Mouse (Mus musculus) cerebellum, adult 9-11 months (tissue): ENCODE measurements around the gene Fars2.
A peak's percentile ranks its signal among the peaks of the same experiment; 100 is the strongest.
"Not testable (repeated sequence)": the region's sequence is repeated elsewhere in the genome, so short reads cannot be mapped to it uniquely, and the experiment has no call there.

Source experiments
- DNase-seq: peaks from one replicate; pipeline ENCODE4 v3.0.0; 2022

The Fars2 gene

DNA sequence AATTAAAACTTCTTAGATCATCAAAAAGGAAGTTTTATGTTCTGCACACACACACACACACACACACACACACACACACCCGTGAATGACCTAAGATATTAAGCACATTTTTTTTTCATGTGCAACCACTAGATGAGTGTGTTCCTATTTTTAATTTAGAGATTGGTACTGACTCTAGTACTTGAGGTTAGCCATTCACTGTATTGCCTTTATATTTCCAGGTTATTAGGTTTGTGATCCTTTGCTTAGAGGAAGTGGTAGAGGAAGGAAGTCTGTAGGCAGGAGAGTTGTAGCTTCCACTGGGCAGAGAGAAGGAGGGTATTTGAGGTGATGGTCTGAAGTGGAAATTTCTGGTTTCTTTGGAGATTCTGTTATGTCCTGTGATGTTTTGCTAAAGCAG is 28.4 kb downstream of the Fars2 start:
- no peak for DNase-seq

DNA sequence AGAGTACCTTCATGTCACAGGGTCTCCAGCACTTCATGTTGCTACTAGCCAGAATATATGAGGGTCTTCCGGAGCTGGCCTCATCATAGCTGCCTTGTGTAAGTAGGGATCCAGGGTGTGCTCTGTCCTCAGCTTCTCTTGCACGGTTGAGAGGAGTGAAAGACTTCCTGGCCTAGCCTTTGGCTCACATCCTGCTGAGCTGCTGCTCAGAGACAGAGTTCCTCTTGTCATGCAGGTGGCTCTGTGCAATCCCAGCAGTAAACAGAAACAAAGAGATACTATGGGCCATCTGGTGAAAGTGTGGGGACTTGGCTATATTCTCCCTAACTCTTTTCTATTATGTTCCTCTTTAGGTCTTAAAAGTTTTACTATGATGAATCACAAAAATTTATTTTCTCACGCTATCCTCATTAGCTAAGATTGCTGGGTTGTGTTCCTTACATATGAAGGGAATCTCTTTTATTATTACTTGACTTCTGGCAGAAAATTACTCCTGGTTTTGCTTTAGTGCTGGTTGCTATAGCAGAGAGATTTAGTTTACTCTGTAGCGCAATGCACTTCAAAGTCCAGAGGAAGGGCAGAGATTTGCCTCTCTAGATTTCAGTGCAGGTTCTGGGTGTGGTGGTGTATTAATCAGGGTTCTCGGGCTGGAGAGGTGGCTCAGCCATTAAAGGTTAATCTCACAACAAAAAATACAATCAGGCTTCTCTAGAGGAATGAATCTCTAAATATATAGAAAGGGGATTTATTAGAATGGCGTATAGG is 32.1 kb downstream of the Fars2 start:
- peak; percentile 23 for DNase-seq

DNA sequence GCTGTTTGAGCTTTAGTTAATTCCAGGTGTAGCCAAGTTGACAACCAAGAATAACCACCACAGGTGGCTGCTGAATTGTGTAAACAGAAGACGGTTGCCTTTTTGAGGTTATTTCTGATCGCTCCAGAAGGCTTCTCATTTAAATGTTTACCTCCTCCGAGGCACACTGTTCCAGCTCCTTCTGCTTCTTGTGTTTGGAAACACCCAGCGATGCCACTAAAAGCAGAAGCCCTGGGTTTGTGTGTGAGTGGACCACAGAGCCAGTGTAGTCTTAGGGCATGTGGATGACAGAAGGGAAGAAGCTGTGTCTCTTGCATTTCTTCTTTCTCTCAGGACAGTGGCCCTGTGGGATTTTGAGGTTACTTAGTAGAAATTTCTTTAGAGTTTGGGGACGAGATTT is 33.1 kb downstream of the Fars2 start:
- no peak for DNase-seq

DNA sequence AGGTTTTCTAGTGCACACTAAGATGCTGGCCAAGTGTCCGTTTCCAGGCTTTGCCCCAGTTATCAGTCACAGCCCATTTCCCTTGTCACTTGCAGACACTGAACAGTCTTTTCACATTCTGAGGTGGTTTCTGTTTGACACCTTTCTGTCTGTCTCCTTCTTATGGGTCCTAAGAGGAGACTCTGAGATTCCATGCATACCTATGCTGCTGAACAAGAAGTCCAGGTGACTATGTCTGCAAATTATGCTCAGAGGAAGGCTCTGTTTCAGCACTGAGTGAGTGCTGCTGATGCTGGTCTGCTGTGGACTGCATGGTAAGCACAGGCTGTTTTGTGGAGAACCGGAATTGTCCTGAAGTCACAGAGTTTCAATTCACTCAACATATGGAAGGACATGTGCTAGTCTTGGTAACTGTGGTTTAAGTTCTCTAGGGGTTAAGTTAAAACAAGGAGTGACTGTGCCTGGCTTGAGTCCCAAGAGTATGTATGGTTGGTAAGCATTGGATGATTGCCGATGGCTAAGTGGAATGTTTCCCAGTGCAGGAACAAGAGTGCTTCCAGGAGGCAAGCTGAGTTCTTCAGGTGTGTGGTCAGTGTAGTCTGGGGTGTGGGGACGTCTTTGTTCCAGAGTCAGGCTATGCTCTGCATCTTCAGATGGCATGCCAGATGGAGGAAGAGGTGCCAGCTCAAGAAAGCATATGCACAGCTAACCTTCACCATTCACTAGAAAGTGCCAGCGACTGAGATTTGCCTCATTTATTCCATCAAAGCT is 35.7 kb downstream of the Fars2 start:
- DNase-seq = peak; percentile 68

DNA sequence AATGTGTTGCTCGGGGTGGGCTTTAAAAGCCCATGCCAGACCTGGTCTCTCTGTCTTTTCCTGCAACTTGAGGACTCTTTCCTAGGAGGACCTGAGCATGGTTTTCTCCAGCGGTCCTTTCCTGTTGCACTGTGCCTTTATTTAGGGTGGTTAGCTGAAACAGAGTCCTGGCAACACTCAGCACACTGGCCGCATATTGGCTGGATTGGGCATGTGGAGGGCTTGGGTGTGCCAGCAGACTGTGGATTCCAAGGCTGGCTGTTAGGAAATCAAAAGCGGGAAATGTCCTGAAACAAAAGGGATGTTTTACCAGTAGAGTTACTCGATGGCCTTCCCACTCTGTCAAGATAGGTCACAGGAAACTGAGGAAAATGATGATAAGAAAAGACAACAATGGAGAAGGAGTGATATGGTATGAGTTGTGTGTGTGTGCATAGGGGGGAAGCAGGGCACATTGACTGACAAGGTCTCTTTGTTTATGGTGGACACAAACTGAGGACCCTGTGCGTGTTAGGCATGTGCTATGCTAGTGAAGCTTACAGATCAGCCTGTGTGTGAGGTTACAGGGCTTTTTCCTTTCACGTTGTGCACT is 39.2 kb downstream of the Fars2 start:
- DNase-seq = no peak

DNA sequence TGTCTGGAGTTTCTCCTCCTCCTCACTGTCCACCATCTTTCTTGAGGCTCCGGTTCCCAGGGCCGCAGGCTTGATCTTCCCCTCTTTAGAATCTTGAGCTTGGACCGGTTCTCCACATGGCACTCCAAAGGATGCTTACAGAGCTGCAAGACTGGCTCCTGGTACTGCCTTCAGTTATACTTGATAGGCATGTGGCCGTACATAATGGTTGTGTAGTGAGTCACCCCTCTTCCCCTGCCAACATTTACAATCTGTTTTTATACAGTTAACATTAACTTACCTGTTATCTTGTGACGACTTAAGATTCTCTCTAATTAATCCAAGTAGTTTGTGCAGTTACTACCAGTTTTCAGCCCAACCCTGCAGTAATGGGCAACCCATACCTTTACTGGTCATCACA is 46.2 kb downstream of the Fars2 start:
- DNase-seq = no peak

DNA sequence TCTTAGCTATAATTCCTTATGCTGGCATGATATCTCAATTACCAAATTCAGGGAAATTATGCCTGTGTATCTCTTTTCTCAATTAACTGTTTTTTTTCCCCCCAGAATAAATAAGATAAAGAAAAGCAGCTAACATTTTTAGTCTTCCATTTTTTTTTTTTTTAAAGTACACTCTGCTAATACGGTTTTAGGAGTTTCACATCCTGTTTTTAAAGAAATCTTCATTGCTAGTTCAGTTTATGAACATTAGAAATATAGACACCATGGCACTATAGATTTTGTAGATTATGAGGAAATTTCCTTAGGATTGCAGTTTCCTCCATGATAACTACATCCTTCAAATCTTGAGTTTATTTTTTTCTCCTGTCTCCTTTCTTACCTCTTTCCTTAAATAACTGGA is 46.7 kb downstream of the Fars2 start:
- DNase-seq = no peak

DNA sequence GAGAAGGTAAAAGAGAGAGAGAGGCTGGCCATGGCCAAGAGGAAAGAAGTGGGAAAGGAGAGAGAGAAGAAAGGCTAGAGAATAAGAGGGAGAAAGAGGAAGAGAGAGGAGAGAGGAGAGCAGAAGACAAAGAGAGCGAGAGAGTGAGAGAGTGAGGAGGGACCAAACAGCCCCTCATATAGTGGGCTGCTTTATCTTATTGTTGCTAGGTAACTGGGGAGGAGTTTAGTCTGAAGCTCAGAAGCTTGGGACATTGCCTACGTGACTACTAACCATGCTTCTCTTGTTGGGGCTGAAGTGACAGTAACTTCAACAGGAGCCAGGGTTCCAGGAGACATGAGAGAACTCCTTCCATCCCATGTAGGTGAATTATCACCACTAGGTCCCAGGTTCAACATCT is 55.8 kb downstream of the Fars2 start:
- not testable (repeated sequence) for DNase-seq

DNA sequence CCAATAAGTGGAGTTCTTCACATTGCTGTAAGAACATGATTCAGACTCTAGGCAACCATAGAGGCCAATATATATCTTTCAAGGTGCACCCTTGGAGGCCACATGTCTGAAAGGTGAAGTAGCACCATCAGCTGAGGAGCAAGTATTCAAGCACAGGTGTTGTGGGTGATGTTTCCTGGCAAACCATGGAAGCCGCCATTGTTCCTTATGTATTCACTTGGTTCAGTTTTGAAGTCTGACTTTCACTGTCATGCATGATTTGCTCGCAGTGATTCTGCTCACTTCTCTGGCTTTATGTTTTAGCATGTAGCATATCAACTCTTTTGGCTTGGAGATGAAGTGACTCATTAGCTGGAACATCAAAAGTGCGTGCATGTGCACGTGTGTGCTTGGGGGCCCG is 56.9 kb downstream of the Fars2 start:
- DNase-seq = no peak

DNA sequence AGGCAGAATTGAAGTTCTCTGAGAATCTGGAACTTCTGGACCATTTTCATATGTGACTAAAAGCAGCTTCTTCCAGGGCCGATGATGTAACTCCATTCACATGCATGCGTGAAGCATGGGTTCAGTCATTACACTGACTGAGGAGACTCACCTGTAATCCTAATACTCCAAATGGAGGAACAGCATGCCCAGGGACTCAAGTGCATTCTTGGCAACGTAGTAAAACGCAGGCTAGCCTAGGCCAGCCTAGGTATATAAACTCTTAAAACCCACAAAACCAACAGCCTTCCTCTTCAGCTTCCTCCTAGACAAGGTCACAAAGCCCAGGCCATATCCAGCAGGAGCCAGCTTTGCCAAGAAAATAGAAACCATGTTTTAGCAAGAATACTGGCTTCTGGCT is 57.6 kb downstream of the Fars2 start:
- DNase-seq = no peak

DNA sequence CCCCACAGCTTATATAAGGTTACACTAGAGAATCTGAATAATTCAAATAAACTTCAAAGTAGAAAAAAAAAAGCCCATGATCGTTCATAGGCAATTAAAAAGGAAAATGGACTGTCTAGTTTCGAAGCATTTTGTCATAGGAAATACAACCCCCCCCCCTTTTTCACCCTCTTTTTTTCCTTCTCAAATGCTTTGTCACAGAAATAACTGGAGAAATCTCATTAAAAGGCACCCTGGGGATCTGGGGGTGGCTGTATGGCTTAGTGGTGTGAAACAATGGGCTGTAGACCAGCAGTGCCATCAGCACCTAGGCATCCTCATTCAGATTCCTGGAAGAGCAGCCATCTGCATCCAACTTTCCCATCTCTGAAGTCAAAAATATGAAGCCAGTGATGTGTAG is 64.0 kb downstream of the Fars2 start:
- no peak for DNase-seq

DNA sequence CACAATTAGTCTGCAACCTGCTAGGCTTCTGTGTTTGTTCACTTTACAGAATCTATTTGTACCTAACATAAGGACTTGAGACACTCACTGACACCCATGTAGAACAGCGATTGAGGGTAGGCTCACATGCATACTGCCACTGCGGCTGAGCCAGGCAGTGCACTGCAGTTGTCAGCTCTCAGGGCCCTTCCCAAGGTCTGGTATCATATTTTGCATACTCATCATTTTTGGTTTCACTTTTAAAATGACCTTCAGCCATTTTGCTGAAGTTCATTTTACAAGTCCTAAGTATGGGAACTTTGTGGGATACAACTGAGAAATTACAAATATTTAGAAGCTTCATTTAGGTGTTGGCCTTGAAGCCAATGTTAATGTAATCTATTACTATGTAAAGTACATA is 73.4 kb downstream of the Fars2 start:
- no peak for DNase-seq

DNA sequence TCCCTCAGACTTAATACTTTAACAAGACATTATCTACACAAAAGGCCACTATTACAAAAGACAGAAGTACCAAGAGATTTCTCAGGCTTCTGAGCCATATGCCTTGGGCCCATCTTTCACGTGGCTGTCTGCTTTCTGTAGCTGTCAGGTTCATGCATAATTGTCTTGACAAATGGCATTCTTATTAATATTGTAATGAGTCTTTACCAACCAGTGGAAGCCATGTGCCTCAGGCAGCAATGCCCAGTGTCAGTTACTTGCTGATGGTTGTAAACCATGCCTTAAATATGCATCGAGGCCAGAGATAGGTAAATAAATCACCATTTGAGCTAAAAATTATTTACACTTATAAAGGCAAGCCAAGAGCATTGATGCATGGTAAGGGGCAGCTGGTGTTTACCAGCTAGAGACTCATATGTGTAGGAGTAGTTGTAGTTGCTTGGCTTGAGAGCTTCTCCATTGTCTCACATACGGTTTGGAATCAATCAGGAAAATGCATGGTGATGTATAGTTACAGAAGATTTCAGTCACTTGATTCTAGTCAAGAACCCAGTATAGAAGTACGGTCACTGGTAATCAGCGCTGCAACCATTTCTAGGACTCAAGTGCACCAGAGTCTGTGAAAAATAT is 76.4 kb downstream of the Fars2 start:
- DNase-seq = no peak

DNA sequence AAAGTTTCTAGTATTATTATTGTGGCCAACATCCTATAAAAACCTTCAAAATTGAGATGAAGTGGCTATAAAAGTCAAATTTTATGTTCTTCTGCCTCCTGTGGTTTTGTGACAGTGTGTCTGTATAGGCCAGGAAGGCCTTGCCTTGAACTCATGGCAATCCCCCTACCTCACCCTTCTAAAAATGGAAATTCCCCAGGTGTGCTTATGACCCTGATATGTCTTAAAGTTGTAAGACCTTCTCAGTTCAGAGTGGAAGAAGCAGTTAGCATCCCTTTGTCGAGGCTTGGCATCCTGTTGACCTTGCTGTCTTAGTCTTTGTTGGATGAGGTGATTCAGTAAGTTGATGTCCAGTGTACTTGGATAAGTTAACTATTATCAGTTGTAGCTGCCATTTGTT is 82.1 kb downstream of the Fars2 start:
- no peak for DNase-seq

DNA sequence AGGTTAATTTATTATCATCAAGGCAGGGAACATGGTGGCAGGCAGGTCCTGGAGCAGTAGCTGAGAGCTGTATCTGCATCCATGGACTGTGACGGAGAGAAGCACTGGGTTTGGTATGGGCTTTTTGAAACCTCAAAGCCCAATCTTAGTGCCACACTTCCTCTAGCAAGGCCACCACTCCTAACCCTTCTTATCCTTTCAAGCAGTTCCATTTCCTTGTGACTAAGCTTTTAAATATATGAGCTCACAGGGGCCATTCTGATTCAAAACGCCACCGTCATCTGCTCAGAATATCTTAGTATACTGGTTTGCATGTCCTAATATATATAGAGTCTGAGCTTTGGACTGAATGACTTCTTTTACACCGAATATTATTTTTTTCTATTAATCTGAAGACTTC is 83.2 kb downstream of the Fars2 start:
- DNase-seq = no peak

DNA sequence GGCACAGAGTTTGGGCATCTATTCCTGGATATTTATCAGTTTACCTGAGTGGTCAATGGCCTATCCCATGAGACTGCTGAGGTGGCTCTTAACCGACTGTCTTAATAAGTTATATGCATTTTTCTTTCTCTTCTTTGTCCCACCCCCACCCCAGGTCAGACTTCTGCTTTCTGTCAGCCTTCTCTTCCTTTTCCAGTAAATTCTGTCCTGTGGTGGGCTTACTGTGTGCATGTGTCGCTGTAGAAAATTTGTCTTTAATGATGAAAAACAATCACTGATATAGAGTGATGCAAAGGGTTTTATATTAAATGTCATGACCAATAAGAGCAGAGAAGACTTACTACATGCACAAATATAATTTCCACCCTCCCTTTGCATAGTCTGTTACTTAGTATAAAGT is 85.3 kb downstream of the Fars2 start:
- DNase-seq = no peak

DNA sequence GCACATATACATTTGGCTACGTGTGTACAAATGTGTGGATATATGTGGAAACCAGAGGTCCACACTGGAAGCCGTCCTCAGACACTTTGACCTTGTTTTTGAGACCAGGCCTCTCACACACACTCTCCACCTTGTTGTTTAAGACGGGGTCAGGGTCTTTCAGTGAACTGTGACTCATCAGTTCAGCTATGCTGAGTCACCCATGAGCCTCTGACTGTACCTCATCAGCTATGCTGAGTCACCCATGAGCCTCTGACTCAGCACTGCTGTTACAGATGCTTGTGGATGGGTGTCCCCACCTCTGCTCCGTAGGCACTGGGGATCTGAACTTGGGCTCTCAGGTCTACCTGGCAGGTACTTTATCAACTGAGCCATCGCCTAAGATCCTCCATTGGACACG is 85.8 kb downstream of the Fars2 start:
- no peak for DNase-seq

DNA sequence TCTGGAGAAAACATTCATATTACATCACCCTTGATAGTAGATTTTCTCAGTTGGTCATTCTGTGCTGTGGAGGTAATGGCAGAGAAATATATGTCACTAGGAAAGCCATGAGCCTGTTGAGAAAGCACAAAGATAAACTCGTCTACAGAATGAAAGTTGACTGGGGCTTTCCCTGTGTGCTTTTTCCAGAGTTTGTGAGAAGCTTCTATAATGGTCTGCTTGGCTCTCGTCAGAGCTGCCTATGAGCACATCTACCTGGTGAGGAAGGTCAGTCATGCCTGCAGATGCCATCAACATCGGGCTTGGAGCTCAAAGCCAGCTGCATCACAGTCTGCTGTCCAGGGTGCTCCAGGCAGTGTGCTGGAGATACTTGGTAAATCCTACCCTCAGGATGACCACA is 87.1 kb downstream of the Fars2 start:
- DNase-seq = no peak

DNA sequence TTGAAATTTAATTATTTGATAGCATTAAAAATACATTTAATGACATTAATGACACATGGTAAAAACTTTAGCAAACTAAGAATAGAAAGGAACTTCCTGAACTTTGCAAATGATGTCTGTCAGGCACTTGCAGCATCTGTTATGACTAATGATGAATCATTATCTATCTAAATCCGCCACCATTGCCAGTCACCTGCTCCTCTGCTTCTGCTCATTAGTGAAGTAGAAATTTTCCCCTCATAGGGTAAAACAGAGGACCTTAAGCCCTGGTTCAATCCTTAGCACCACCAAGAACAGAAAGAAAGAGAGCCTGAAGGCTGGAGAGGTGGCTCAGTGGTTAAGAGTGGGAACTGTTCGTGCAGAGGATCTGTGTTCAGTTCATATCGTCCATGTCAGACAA is 93.8 kb downstream of the Fars2 start:
- DNase-seq = no peak

DNA sequence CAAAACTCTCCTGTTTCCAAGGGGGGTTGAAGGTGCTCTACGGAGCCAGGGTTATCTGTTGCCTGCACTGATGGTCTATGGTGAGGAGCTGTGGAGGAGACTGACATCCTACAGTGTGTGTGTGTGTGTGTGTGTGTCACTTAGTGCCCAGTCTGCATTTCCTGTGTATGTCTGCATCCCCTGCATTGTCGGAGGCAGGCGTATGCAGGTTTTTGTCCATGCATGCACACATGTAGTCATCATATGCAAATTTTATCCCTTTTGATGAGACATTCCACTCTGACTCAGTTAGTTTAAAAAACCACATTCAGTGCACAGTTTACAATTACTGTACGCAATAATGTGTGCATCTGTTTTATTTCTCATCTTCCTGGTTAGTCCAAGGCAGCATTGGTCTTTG is 96.8 kb downstream of the Fars2 start:
- DNase-seq = no peak

DNA sequence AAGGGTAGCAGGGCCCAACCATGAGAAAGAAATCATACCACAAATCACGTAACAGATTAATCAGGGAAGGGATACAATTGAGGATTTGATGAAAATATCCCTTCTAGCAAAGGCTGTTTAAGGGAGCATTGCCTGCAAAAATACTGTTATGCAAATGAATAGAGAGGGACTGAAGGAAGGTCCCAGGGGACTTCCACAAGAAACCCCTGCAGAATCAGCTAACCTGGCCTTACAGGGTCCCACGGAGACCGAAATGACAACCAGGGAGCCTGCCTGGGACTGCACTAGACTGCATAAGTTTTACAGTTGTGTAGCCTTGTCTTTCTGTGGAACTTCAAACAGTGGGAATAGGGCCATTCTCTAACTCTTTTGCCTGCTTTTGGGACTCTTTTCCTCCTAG is 98.8 kb downstream of the Fars2 start:
- DNase-seq = no peak

DNA sequence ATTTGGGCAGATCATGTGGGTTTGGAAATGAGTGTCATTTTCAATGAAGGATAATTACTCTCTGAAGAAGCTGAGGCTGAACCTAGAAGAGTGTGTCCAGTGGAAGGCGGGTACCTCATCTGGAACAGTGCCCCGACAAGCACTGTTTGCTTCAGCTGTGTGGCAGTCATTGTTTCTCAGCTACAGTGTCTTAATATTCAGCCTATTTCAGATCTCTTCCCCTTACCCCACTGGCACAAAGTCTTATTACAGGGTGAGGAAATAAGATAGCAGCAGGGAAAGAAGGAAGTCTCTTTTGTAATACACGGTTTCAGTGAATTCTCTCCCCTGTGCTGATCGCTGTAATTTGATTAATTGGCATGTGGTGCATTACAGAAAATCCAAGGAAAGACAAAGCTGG is 101.1 kb downstream of the Fars2 start:
- DNase-seq = no peak

DNA sequence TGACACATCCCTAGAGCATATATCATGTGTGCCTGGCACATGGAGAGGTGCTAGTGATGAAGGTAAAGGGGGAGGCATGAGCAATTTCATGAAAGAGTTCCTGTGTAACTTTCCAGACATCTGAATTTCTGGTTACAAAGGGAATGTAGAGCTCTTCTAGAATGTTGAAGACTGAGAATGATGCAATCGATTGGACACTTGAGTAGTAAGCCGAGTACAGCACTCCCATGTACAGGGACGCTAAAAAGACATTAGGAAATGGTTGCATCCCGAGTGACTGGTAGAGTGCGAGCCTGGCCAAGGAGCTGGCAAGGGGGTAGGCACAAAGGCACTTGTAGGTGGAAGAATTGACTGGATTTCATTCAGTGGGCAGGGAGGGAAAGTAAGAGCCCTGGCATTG is 102.3 kb downstream of the Fars2 start:
- no peak for DNase-seq

DNA sequence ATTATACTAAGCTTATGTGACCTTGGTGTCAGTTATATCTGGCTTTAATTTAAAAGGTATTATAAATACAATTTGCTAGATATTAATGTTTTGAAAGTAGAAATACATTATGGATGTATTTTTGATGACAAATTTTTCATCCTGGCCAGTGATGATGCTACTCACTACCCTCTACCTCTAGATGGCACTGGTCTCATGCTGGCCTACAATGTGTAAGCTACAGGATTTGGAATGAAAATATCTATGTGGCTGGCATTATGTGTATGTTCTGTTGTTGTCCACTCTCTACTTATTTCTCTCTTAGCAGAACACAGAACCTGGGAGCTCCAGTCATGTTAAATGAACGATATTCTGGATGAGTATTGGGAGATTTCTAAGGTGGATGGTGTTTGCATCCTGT is 104.7 kb downstream of the Fars2 start:
- DNase-seq = no peak
